Comparison of ENCODE assay signal across 19 mouse cellular contexts in genomic region chr1:131820887-131821328, GRCm38 (mm10). TPM values are rescaled to one million over a fixed set of nuclear protein-coding genes. Genes with fewer than 3 reads are reported as not detected.
DNase-seq lines count a peak whose midpoint lies in the region; TF ChIP-seq lines count a peak whose summit lies in the region.
"Had no signal": no experiment of that assay in that cellular context is flagged by ENCODE, and none has a peak within 500 bp of the region (broad histone marks: within the 10 kb centered on the region; RNA-seq: fewer than 3 reads in every experiment).

No protein-coding gene starts in this region.

- TF ChIP-seq CTCF in small intestine, adult 2 months (IDR thresholded peaks at IDR 0.05; ENCODE audit: extremely low read depth, insufficient read length, insufficient replicate concordance, low read depth, low read length): no peak

- TF ChIP-seq POLR2A in small intestine, adult 2 months (IDR thresholded peaks at IDR 0.05; ENCODE audit: low read depth, low read length): no peak

- intact Hi-C loops in heart, postnatal 25 days (cut with DNase I): no loop called here

- H3K36me3 ChIP-seq in small intestine, adult 2 months (ENCODE audit: control insufficient read depth, insufficient read depth, low read length): peaks cover 3% of the 10 kb centered on the region; the same call in 1 of the 2 replicates
- H3K36me3 ChIP-seq: liver, embryonic 13.5 days; stomach, embryonic 15.5 days had no signal

- 63% methylated on average over 10 of the region's 10 CpGs for WGBS in small intestine, adult 2 months

- H3K27me3 ChIP-seq in small intestine, adult 2 months (ENCODE audit: control insufficient read depth, insufficient read depth, low read length): 0 out of 2 replicates have a peak, but pooled peaks cover 2% of the 10 kb centered on the region
- H3K27me3 ChIP-seq: liver, embryonic 13.5 days; stomach, embryonic 15.5 days had no signal

- H3K27ac ChIP-seq in small intestine, adult 2 months (ENCODE audit: insufficient read depth, low read depth, low read length): peak overlapping the region; percentile 9; the same call in 1 of the 2 replicates
- H3K27ac ChIP-seq: liver, embryonic 13.5 days; stomach, embryonic 15.5 days had no signal

- no peaks in the 10 kb centered on the region for H3K4me1 ChIP-seq in small intestine, adult 2 months (ENCODE audit: control insufficient read depth, insufficient read depth, insufficient read length, low read length)
- H3K4me1 ChIP-seq: liver, embryonic 13.5 days; stomach, embryonic 15.5 days had no signal

- H3K4me3 ChIP-seq in small intestine, adult 2 months (ENCODE audit: low read depth, low read length): no peak overlapping the region
- H3K4me3 ChIP-seq: erythroblast, embryonic 14.5 days; liver, embryonic 13.5 days; stomach, embryonic 15.5 days had no signal

- peak; percentile 22 to 66 for DNase-seq in frontal cortex, adult 2 months (ENCODE audit: extremely low spot score in 1 of 2, low spot score in 1 of 2)
- no peak for DNase-seq in frontal cortex, postnatal 14 days (ENCODE audit: low spot score in 2 of 2)
- DNase-seq in right cerebral cortex, adult 18-20 months: peak; percentile 61
- no peak for DNase-seq in right cerebral cortex, postnatal 14 days
- DNase-seq in brain, adult 2 months (ENCODE audit: low read depth, low spot score): peak; percentile 84
- no peak for DNase-seq in urinary bladder, postnatal 25 days (ENCODE audit: low spot score)
- no peak for DNase-seq in heart, postnatal 25 days (ENCODE audit: low spot score)
- DNase-seq: cerebellum, adult 2 months; gastrocnemius, postnatal 14 days; heart, postnatal 14 days; kidney, adult 11 months; kidney, postnatal 25 days; liver, embryonic 13.5 days; lung, postnatal 10 days had no signal

RNA-seq across cellular contexts. Expression of gene Slc41a1, which starts 6.4 kb away (rescaled TPM):
- 37.3 and 39.2 TPM in 2 replicates for polyA plus RNA-seq in frontal cortex, adult 2 months (2012; rRNA removed)
- polyA plus RNA-seq in small intestine, adult 2 months (2012; rRNA removed): 15.0 and 20.1 TPM in 2 replicates
- total RNA-seq in heart, postnatal 25 days (2021): 10 to 100 TPM; 52.4 to 61.4 TPM

RNA-seq across cellular contexts. Expression of gene Pm20d1, which starts 23.7 kb away (rescaled TPM):
- 2.3 and 2.5 TPM in 2 replicates for polyA plus RNA-seq in frontal cortex, adult 2 months (2012; rRNA removed)
- 8.3 and 33.0 TPM in 2 replicates for polyA plus RNA-seq in small intestine, adult 2 months (2012; rRNA removed)
- total RNA-seq in heart, postnatal 25 days (2021): 1 to 10 TPM; 3.1 to 5.1 TPM
- total RNA-seq: megakaryocyte-erythroid progenitor cell, adult 5-6 weeks had no signal
- polyA plus RNA-seq: erythroblast, embryonic 14.5 days; Patski had no signal

RNA-seq across cellular contexts. Expression of gene Rab29, which starts 46.1 kb away (rescaled TPM):
- 10.2 and 10.6 TPM in 2 replicates for polyA plus RNA-seq in frontal cortex, adult 2 months (2012; rRNA removed)
- 10.3 and 12.4 TPM in 2 replicates for polyA plus RNA-seq in small intestine, adult 2 months (2012; rRNA removed)
- total RNA-seq in heart, postnatal 25 days (2021): 10 to 100 TPM; 11.8 to 12.8 TPM

Comparison
In these comparisons a context has a peak if more than half of its experiments do, and no peak if none do; other contexts are left out.
1. DNase-seq: peak in frontal cortex, adult 2 months (2 of 2), right cerebral cortex, adult 18-20 months (single experiment) and brain, adult 2 months (single experiment); none in frontal cortex, postnatal 14 days (0 of 2), right cerebral cortex, postnatal 14 days (single experiment), urinary bladder, postnatal 25 days (single experiment) and heart, postnatal 25 days (single experiment).